Mouse (Mus musculus) limb, embryonic 14.5 days (tissue): ENCODE results near the gene Gm12184. TPM values are rescaled to one million over a fixed set of nuclear protein-coding genes. Genes with fewer than 3 reads are reported as not detected.

Source experiments
- ATAC-seq: fragments of 200-750 bp; cut with Nextera tagmentation; 2 replicates; pipeline ENCODE4 v1.8.0; 2017; ENCODE audit warnings: low read depth, moderate number of reproducible peaks, moderate TSS enrichment; ENCODE audit not compliant: low FRiP score
- DNase-seq: peaks from one replicate; pipeline ENCODE4 v3.0.0-alpha.2; 2015; ENCODE audit warnings: low spot score
- H3K27ac ChIP-seq: fragments of 300-500 bp; sonication (generic); replicated peaks from 2 replicates; pipeline ENCODE4 v1.5.1; 2014; ENCODE audit warnings: low read depth, mild to moderate bottlenecking, low read length, moderate library complexity, mixed read lengths
- H3K27me3 ChIP-seq: fragments of 300-500 bp; sonication (generic); 2 replicates; pipeline ENCODE4 v1.6.1; 2014; ENCODE audit warnings: low read length, mixed read lengths; ENCODE audit not compliant: control insufficient read depth, insufficient read depth
- H3K36me3 ChIP-seq: fragments of 300-500 bp; sonication (generic); 2 replicates; pipeline ENCODE4 v1.6.1; 2014; ENCODE audit warnings: mild to moderate bottlenecking, low read length, moderate library complexity, mixed read lengths; ENCODE audit not compliant: control insufficient read depth, insufficient read depth
- H3K4me1 ChIP-seq: fragments of 300-500 bp; sonication (generic); 2 replicates; pipeline ENCODE4 v1.6.1; 2014; ENCODE audit warnings: antibody characterized with exemption, low read length, mixed read lengths; ENCODE audit not compliant: control insufficient read depth, insufficient read depth
- H3K4me2 ChIP-seq: fragments of 300-500 bp; sonication (generic); replicated peaks from 2 replicates; pipeline ENCODE4 v1.6.1; 2014; ENCODE audit warnings: low read depth, mild to moderate bottlenecking, low read length, moderate library complexity; ENCODE audit not compliant: severe bottlenecking
- H3K4me3 ChIP-seq: fragments of 300-500 bp; sonication (generic); replicated peaks from 2 replicates; pipeline ENCODE4 v1.5.1; 2014; ENCODE audit warnings: low read length
- H3K9ac ChIP-seq: fragments of 300-500 bp; sonication (generic); 2 replicates; pipeline ENCODE4 v1.6.1; 2014; ENCODE audit warnings: mild to moderate bottlenecking, low read depth, low read length, moderate library complexity; ENCODE audit not compliant: severe bottlenecking
- H3K9me3 ChIP-seq: fragments of 300-500 bp; sonication (generic); 2 replicates; pipeline ENCODE4 v1.6.1; 2016; ENCODE audit warnings: low read length; ENCODE audit not compliant: control insufficient read depth
- POLR2A ChIP-seq: fragments of 200-500 bp; IDR thresholded peaks from 2 replicates; pipeline ENCODE4 v1.8.0; 2012; ENCODE audit warnings: inconsistent platforms, mild to moderate bottlenecking, moderate library complexity, borderline replicate concordance; ENCODE audit not compliant: insufficient read depth, insufficient read length; ENCODE audit errors: extremely low read depth
- WGBS: fragments of 180-500 bp; shearing (Covaris S2); extraction: QIAGEN DNeasy Blood & Tissue Kit; methylation state at CpG from one replicate; pipeline ENCODE4 v1.1.7; 2014; 5-methylcytosine and 5-hydroxymethylcytosine counted together
- polyA plus RNA-seq, 2 experiments: library from polyadenylated mRNA; depleted of rRNA in 1 of 2; stranded (reverse) in 1 of 2; unstranded in 1 of 2; fragments of >200 nt; fragmentation: Nextera tagmentation in 1 of 2; extraction: Ambion mirVana in 1 of 2; gene quantifications; 2 replicates each; pipeline versions ENCODE4 v1.2.1 to v1.2.3; 2012 to 2014

Gm12184 gene
- polyA plus RNA-seq, 2 experiments: 7.9 to 55.1 TPM

DNA sequence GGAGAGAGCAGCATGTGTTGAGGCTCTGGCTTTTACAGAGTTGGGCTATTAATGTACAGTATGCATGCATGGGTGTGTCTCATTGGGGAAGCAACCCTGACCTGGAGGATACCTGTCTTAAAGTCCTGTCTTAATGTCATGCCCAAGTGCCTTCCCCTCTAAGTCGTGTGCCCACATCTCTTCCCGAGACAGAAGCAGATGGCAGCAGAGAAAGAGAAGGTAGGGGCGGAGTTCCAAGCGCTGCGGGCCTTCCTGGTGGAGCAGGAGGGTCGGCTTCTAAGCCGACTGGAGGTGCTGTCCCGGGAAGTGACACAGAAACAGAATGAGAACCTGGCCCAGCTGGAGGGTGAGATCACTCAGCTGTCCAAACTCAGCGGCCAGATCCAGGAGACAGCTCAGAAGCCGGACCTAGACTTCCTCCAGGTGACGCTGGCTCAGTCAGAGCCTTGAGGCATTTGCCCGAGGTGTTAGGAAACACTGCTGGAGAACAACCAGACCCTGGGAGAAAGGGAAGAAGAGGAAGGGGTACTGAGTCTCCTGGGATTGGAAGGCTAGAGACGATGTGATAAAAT lies 18.9 kb upstream of the Gm12184 start:
- ATAC-seq: no peak
- H3K27me3 ChIP-seq: no peaks in the 10 kb centered on the region; the same call in 1 of the 2 replicates
- no peak for TF ChIP-seq POLR2A
- WGBS: 21% methylated on average over 13 of the region's 13 CpGs
- no peak for DNase-seq
- H3K4me1 ChIP-seq: no peaks in the 10 kb centered on the region
- H3K4me2 ChIP-seq: no peak overlapping the region
- no peak overlapping the region for H3K9ac ChIP-seq
- no peak overlapping the region for H3K27ac ChIP-seq
- no peaks in the 10 kb centered on the region for H3K36me3 ChIP-seq
- H3K4me3 ChIP-seq: no peak overlapping the region
- H3K9me3 ChIP-seq: no peaks in the 10 kb centered on the region

DNA sequence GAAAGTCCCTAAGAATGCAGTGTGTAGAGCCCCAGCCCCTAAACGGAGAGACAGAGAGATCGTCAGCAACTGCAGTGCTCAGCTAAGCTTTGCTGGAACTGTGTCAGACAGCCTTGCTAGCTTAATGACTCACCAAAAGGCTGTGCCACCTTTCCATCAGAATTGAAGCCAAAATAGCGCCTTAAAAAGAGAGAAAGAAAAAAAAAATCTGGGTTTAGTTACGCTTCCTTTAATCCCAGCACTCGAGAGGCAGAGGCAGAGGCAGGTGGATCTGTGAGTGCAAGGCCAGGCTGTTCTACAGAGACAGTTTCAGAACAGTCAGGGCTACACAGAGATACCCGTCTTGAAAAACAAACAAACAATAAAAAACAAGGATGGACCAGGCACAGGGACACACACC lies 17.9 kb upstream of the Gm12184 start:
- DNase-seq: no peak
- Histone ChIP-seq H3K4me2 (no peak overlapping the region), H3K4me3 (no peak overlapping the region), H3K9me3 (no peaks in the 10 kb centered on the region), H3K4me1 (no peaks in the 10 kb centered on the region), H3K27ac (no peak overlapping the region), H3K36me3 (no peaks in the 10 kb centered on the region), H3K9ac (no peak overlapping the region), H3K27me3 (no peaks in the 10 kb centered on the region)
- TF ChIP-seq POLR2A: no peak
- no peak for ATAC-seq
- 53% methylated on average over 6 of the region's 6 CpGs for WGBS

DNA sequence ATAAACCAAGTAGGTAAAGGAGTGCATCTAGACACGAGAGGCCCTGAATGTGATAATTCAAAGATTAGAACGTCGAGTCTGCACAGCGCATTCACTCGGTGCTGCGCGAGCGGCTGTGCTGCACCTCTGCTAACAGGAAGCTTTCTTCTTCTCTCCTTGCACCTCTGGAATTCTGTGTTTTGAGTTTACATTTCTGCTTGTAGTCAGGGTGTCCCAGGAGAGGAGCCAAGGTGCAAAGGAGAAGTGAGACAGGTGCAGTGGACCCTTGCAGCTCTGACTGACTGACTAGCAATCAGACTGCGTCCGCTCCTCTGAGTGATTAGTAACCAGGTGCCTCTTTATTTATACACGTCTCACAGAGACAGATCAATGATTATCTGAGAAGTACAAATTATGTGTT lies 16.7 kb upstream of the Gm12184 start:
- no peak for TF ChIP-seq POLR2A
- H3K4me3 ChIP-seq: no peak overlapping the region
- H3K9ac ChIP-seq: no peak overlapping the region
- H3K4me2 ChIP-seq: no peak overlapping the region
- no peaks in the 10 kb centered on the region for H3K4me1 ChIP-seq
- no peak overlapping the region for H3K27ac ChIP-seq
- no peaks in the 10 kb centered on the region for H3K9me3 ChIP-seq
- H3K36me3 ChIP-seq: no peaks in the 10 kb centered on the region
- H3K27me3 ChIP-seq: no peaks in the 10 kb centered on the region
- DNase-seq: no peak
- 84% methylated on average over 11 of the region's 11 CpGs for WGBS
- no peak for ATAC-seq

DNA sequence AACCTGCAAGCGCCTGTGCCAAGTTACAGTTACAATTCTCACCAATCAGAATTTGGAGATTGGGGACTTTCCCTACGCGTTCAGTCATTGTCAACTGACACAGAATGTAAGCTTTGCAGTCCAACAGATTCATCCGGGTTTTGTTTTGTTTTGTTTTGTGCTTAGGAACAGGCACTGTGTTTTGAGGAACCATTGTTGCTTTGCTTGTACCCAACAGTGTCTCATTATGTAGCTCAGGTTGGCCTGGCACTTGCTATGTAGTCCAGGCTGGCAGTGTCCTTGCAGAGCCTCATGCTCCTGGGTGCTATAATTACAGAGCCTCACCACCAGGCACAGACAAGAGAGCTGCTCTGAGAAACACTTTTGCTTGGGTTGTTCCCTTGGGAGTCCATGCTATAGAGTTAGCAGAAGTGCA lies 15.9 kb upstream of the Gm12184 start:
- Histone ChIP-seq H3K9me3 (no peaks in the 10 kb centered on the region), H3K36me3 (no peaks in the 10 kb centered on the region), H3K4me2 (no peak overlapping the region), H3K27ac (no peak overlapping the region), H3K27me3 (no peaks in the 10 kb centered on the region; the same call in 1 of the 2 replicates), H3K4me3 (no peak overlapping the region), H3K4me1 (no peaks in the 10 kb centered on the region), H3K9ac (no peak overlapping the region)
- DNase-seq: no peak
- WGBS: 83% methylated on average over 4 of the region's 4 CpGs
- no peak for TF ChIP-seq POLR2A
- no peak for ATAC-seq

DNA sequence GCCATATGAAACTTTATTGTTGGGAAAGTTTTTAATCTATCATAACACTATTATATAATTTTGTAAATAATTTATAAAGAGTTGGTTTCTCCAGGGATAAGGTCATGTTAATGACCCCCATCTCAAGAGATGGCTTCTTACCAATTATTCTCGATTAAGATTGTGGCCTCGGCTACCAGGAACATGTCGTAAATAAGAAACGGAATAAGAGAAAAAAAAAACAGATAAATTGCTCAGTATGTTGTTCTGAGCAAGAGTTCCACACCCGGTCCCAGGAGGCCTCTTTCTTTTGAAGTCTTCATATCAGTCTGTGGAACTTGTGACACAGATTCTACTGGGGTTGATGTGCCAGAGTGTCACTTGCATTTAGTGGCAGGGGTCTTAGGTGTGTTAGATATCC lies 14.8 kb upstream of the Gm12184 start:
- H3K4me1 ChIP-seq: 0 out of 2 replicates have a peak, but pooled peaks cover 3% of the 10 kb centered on the region
- H3K36me3 ChIP-seq: no peaks in the 10 kb centered on the region
- H3K27ac ChIP-seq: no peak overlapping the region
- no peak overlapping the region for H3K9ac ChIP-seq
- H3K4me3 ChIP-seq: no peak overlapping the region
- H3K27me3 ChIP-seq: peaks cover 4% of the 10 kb centered on the region; the same call in 1 of the 2 replicates
- ATAC-seq: no peak
- no peak for DNase-seq
- H3K4me2 ChIP-seq: no peak overlapping the region
- H3K9me3 ChIP-seq: no peaks in the 10 kb centered on the region
- 73% methylated on average over 5 of the region's 5 CpGs for WGBS
- no peak for TF ChIP-seq POLR2A
